Mouse (Mus musculus) monocyte, adult 5-6 weeks (primary cell): ENCODE measurements around the gene Akap3. TPM values are rescaled to one million over a fixed set of nuclear protein-coding genes. Genes with fewer than 3 reads are reported as not detected.

Experiments used
- ATAC-seq: fragments of 153-309, 156-312 bp; replicated peaks from 2 replicates; pipeline ENCODE4 v1.8.0; 2017; ENCODE audit warnings: mild to moderate bottlenecking; ENCODE audit not compliant: low TSS enrichment, insufficient number of reproducible peaks, severe bottlenecking, poor library complexity, low FRiP score
- total RNA-seq: library from RNA; stranded (forward); fragments of 200-1000, 200-491, 200-594 nt; gene quantifications from 3 replicates; pipeline ENCODE4 v1.2.3, GENCODE M21; 2017

The Akap3 gene
- total RNA-seq = 0.29 TPM in 1 of 3 replicates, not detected in the others

GRCm38 (mm10) chr6:126852881-126853280 is at the start of gene Akap3:
Gene Akap3, plus strand, starts transcription at chr6:126853098.
- no peak for ATAC-seq

- ATAC-seq = no peak
Measured at GRCm38 (mm10) chr6:126806783-126807182, 46.1 kb upstream of the Akap3 start.

- ATAC-seq = no peak
Measured at GRCm38 (mm10) chr6:126808134-126808533, 44.8 kb upstream of the Akap3 start.

- ATAC-seq = no peak
Measured at GRCm38 (mm10) chr6:126808561-126808960, 44.3 kb upstream of the Akap3 start.

DNA sequence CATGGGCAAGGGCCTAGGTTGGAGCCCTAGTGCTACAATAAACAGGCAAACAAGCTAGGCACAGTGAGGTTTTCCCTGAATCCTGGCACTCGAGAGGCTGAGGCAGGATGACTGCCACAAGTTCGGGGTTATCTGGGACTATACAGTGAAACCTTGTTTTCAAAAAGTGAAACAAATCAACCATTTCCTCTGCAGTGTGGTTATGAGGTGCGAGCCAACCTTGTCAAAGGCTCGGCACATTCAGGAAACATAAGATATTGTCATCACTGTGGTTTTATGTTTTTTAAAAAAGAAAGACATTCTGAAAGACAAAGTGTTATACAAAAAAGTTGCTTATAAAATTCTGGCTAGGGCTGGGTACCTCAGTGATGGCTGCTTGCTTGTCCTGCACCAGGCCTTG is 41.4 kb upstream of the Akap3 start:
- ATAC-seq = no peak

DNA sequence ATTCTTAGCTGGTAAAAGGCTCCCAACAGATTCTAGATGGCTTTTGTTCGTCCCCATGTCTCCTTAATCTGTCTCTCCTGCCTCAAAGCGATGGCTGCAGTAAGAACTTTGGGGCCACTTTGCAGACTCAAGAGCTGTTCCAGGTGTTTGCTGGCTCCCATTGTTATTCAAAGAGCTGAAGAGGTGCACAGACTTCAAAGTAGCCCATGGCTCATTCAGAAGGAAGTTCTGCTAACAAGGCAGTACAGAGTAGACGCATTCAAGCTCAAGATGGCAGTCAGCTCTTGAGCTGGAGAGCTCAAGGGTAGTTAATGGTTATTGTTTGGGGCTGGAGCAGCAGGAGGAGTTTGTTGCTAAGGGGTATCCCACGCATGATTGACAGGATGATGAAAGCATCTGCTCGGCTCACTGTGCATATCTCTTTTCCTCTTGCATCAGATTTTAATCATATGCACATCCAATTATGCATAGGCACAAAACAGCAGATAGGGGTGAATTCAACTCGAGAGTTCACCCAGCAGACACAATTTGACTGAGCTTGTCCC is 37.6 kb upstream of the Akap3 start:
- no peak for ATAC-seq

DNA sequence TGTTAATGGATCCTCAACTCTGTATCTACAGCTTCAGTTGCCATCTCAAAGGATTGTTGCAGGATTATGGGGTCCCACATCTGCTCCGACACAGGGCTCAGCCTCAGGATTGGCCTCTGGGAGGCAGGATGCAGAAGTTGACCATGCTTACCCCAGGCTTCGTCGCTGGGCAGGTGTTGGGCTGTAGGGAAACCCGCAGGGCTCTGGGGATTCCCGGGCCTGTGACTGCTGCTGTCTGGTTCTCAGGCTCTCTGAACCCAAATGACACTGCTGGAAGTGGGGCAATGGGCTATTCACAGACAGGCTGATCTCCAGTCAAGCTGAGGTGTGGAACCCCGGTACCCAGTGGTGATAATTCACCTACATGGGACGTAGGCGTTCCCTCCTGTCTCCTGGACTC is 36.6 kb upstream of the Akap3 start:
- no peak for ATAC-seq

GRCm38 (mm10) chr6:126823087-126823486 is 29.8 kb upstream of the Akap3 start:
- no peak for ATAC-seq

- ATAC-seq = no peak
Measured at GRCm38 (mm10) chr6:126836628-126837027, 16.3 kb upstream of the Akap3 start.

GRCm38 (mm10) chr6:126848712-126849704 is 3.9 kb upstream of the Akap3 start, which contains the start of gene Ndufa9:
Gene Ndufa9, minus strand, starts transcription at chr6:126849136.
- ATAC-seq = peak; percentile 93

DNA sequence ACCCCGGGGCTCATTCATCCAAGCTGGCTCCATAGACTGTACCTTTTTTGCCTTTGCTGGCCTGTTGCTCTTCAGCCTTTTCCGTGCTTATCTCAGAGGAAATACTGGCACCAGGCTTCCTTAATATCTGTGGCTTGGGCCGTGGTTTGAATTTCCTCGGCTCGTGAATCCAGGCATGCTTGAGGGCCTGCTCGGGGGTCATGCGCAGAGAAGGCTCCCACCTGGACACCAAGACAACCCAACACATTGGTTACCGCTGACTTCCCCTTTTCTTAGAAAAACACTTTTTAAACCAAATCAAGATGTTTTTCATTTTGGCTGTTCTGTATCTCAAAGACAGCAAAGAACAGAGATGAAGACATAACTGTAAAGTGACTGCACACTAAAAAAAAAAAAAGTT is 24.2 kb downstream of the Akap3 start:
- no peak for ATAC-seq

DNA sequence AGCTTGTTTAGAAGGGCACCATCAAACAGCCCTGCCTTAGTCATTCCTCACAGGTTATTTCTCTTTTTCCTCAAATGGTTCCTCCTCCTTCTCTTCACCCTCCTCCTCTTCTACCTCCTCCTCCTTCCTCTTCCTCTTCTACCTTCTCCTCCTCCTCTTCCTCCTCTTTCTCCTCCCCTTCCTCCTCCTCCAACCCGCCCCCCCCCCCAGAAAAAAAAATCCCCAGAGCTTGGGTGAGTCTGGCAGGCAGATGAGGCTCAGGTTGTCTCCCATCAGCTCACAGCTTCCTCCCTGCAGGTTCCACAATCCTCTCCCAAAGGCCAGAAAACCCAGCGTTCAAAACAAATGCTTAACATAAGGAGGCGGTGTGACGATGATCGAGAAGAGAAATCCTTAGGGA is 54.5 kb downstream of the Akap3 start:
- no peak for ATAC-seq

DNA sequence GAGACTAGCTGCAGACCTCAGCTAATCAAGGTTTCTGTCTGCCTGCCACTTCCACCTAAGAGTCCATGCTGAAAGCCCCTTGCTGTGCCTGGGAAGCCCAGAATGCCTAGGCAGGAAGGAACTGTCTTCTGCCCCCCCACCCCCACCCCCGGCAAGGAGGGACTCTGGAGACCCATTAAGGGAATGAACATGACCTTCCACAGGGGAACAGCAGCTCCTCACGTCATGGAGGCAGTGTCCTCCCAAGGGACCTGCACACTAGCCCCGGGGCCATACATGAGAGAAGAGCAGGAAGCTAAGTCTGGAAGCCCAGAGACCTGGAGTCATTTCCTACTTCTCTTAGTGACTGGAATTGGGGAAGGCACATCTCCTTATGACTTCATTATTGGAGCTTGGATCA is 55.0 kb downstream of the Akap3 start:
- ATAC-seq = no peak

DNA sequence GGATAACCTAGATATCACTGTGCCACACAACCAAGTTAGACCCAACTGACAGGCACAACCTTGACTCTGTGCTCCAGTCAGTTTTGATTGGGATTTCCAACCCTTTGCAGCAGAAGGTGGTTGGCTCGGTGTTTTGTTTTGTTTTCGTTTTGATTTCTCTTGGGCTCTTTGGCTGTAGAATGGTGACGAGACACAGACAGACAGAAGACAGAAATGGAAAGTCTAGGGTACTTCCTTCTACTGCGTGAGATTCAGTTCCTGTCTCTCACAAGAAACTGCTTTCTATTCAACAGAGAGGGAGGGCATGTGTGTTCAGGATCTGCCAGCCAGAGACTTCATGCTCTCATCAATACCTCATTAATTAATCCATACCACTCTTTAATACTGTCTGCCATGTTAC is 57.8 kb downstream of the Akap3 start:
- no peak for ATAC-seq

DNA sequence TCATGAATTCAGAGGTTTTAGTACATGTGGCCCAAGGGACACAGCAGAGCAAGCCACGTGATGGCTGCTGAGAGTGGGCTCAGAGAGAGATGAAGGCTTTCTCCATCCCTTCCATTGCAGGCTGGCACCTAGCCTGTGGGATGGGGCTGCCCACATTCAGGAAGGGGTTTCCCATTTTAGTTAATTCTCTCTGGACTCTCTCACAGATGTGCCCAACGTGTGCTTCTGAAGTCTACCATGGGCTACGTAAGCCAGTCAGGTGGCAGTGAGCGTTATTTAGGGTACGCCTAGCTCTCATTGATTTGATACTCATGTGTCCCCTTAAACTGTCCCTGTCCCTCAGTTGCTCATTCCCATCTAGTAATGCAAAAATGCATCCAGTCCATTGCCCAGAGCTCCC is 62.0 kb downstream of the Akap3 start:
- no peak for ATAC-seq

- no peak for ATAC-seq
Measured at GRCm38 (mm10) chr6:126921111-126921881, 68.4 kb downstream of the Akap3 start, which contains the start of gene Dyrk4. Gene Dyrk4, minus strand, starts transcription at chr6:126921839.
